Mouse (Mus musculus) frontal cortex, postnatal 36 days (tissue): ENCODE results near the gene Espn.
A peak's percentile ranks its signal among the peaks of the same experiment; 100 is the strongest.

Experiments
- DNase-seq, 2 experiments: peaks; one replicate each; pipeline ENCODE4 v3.0.0; 2022; ENCODE audit warnings: low spot score in 2 of 2

Gene Espn

DNA sequence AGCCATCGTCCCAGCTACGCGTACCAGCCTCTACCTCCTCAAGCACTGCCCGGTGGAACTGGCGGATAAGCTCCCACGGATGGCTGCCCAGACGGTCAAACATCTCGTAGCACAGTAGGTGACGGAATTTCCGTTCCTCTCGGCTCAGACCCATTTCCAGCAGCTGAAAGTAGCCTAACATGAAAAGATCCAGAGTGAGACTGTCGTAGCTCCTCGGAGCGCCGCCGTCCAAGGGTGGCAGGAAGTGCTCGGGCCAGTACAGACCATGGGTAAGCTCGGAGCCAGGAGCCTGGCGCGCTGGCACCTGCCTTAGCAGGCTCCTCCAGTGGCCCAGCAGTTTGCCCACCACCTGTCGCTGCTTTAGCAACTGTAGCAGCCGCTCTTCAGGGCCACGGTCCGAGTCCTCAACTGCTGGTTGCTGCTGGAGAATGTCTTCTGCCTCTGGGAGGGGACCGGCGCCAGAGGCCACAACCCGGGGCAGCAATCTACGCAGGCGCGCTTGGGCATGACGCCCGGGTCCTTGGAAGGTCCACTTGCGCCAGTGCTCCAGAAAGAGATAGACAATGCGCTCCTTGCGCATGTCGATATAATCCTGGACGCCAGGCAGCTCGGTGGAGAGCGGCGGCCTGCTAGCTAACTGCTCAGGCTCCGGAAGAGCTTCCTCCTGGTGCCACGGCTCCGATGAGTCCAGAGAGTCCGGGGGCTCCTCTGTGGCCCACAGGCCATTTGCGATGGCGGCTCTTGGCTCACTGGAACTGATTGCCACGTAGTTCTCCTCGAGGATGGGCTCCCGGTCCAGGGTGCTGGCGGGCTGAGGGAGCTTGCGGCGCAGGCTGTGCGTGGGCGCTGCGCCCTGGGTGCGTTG lies 26.8 kb downstream of the Espn start:
- no peak for DNase-seq

GRCm38 (mm10) chr4:152124361-152124961 lies 27.7 kb downstream of the Espn start:
- DNase-seq = no peak

- DNase-seq = no peak
Measured at GRCm38 (mm10) chr4:152121183-152121505, 31.0 kb downstream of the Espn start.

DNA sequence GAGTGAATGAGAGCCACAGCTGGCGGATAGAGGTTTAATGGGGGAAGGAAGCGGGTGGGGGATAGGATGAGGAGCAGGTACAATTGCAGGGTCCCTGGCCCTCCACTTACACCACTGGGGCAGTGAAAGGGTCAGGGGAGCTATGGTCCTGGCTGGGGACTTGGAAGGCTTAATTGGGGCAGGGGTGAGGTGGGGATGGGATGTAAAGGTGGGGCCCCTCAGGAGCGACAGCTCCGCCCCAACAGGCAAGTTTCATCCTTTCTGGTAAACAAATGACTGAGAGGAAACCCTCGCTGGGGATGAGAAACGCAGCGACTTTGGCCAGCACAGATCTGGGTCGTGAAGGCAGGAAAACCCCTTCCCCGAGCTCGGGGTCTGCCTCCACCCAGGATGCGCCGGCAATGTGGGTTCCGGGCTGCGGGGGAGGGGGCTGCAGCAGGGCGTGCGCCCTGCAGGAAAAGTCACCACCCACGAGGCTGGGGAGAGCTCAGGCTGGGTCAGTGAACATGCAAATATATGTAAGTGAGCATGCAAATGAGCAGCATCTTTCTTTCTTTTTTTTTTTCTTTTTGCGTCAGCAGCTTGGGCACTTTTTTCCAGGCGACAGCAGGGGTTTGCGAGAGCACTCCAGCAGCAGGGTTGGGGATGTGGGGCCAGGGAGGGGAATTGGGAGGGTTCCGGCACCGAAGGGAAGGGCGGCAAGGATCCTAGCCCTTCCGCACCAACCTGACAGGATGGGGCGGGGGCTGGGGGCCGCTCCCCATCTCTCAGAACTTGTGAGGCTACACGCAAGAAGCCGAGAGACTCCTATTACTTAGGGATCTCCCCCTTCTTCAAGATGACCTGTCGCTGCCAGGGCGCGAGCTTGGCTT lies 31.6 kb downstream of the Espn start:
- DNase-seq = peak in 1 of 2 experiments; percentile 41

- DNase-seq = peak in 1 of 2 experiments; percentile 56
Measured at GRCm38 (mm10) chr4:152119396-152120292, 32.5 kb downstream of the Espn start.

DNA sequence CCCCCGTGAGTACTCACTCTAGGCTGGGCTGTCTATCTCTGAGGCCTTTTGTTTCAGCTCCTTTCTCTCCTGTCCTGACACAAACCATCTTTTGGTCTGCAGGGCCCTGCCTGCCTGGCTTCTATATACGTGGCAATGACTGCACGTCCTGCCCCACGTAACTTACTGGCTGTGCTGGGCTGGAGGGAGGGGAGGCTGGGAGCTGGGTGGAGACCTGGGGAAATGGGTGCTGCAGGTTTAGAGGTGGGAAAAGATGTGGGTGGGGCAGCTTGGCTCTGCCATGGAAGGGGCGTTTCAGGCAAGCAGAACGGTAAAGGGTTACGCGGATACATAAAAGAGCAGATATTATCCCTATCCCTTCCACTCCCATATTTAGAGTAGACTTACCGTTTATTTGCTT lies 34.6 kb downstream of the Espn start:
- DNase-seq = no peak

GRCm38 (mm10) chr4:152115921-152116612 lies 36.1 kb downstream of the Espn start, which contains the start of gene Tnfrsf25:
Tnfrsf25 (plus strand) TSS chr4:152115934.
- no peak for DNase-seq

GRCm38 (mm10) chr4:152114080-152114479 lies 38.1 kb downstream of the Espn start:
- DNase-seq = no peak

DNA sequence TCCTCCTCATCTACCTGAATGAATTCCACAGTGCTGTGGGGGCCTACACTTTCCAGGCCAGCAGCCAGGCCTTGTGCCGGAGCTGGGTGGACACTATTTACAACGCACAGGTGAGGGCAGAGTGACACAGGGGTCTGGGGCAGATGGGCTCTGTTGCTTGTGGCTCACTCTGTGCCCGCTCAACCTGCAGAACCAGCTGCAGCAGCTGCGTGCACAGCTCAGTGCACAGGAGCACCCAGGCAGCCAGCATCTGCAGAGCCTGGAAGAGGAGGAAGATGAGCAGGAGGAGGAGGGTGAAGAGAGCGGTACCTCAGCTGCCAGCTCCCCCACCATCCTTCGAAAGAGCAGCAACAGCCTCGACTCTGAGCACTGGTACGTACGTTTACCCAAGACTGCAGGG lies 39.8 kb downstream of the Espn start:
- DNase-seq = no peak

DNA sequence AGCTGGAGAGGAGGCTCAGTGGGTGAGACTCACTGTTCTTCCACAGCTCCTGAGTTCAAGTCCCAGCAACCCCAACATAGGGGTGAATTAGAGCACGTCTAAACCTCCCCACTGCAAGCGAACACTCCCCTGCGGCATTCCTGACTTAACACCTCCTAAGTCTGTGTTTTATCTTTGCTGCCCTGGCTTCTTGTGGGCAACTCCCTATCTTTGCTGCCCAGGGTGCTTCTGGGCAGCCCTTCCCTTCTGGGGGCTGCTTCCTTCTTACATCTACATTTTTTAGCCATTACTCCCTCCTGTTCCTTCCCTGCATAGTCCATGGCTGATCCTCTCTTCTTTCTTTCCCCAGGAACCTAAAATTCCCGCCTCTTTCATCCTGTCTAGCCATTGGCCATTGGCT lies 41.5 kb downstream of the Espn start:
- no peak for DNase-seq

DNA sequence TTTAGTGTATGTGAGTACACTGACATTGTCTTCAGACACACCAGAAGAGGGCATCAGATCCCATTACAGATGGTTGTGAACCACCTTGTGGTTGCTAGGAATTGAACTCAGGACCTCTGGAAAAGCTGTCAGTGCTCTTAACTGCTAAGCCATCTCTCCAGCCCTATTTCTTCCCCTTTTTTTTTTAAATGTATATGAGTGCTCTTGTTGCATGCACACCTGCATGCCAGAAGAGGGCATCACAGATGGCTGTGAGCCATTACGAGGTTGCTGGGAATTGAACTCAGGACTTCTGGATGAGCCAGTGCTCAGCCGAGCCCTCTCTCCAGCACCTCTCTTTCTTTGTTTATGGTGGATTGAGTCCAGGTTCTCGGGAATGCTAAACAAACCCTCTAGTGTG lies 42.7 kb downstream of the Espn start:
- DNase-seq = no peak

DNA sequence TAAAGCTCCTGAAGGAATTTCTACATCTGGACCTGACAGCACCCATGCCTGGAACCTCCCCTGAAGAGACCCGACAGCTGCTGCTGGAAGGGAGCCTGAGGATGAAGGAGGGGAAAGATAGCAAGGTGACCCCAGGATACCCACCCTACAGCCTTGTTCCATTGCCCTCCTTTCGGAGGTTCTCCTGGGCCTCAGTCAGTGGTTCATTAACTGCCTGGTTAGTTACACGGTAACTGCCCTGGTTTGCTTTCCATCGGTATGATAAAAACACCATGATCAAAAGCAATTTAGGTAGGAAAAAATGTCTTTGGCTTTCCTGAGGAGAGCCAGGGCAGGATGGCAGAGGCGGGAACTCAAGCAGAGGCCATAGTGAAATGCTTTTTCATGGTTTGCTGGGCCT lies 43.5 kb downstream of the Espn start:
- DNase-seq = no peak

DNA sequence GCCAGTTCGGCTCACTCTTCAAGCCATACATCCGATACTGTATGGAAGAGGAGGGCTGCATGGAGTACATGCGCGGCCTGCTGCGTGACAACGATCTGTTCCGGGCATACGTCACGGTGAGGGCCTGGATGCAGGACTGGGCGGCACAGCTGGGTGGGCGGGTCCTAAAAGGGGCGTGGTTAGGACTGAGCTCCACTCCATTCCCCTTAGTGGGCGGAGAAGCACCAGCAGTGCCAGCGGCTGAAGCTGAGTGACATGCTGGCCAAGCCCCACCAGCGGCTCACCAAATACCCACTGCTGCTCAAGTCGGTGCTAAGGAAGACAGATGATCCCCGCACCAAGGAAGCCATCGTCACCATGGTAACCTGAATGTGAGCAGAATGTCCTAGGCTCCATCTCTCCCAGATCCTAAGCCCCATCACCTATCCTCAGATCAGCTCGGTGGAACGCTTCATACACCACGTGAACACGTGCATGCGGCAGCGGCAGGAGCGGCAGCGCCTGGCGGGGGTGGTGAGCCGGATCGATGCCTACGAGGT lies 44.1 kb downstream of the Espn start:
- peak; percentile 58 to 67 for DNase-seq

DNA sequence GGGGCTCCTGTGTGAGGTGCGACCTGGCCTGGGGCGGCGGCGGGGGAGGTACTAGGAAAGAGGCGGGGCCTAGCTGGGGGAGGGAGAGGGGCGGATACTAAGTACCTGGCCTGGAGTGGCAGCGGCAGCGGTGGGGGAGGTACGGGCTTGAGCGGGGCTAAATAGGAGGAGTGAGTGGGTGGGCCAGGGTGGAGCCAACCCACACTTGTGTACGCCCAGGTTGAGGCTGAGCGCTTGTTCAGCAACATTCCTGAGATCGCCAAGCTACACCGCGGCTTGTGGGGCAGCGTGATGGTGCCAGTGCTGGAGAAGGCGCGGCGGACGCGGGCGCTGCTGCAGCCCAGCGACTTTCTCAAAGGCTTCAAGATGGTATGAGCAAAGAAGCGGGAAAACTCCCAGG lies 44.7 kb downstream of the Espn start:
- DNase-seq = no peak

DNA sequence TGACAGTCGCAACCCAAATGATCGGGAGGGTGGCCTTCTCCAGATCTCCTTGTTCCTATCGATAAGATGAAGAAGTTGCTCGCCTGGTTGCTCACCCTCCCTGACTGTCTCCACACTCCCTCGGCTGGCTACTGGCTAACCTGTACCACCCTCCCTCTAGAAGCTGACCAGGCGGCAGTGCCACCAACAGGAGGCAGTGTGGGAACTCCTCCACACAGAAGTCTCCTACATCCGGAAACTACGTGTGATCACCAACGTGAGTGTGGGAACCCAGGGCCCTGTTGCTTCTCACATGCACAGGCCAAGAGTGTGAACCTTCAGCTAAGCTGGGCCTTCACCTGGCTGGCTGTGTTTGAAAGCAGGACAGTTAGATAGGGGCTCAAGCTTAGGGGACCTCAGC lies 45.4 kb downstream of the Espn start:
- DNase-seq = no peak

- peak; percentile 79 to 82 for DNase-seq
Measured at GRCm38 (mm10) chr4:152103025-152103424, 49.1 kb downstream of the Espn start.

- no peak for DNase-seq
Measured at GRCm38 (mm10) chr4:152101921-152102320, 50.2 kb downstream of the Espn start.

DNA sequence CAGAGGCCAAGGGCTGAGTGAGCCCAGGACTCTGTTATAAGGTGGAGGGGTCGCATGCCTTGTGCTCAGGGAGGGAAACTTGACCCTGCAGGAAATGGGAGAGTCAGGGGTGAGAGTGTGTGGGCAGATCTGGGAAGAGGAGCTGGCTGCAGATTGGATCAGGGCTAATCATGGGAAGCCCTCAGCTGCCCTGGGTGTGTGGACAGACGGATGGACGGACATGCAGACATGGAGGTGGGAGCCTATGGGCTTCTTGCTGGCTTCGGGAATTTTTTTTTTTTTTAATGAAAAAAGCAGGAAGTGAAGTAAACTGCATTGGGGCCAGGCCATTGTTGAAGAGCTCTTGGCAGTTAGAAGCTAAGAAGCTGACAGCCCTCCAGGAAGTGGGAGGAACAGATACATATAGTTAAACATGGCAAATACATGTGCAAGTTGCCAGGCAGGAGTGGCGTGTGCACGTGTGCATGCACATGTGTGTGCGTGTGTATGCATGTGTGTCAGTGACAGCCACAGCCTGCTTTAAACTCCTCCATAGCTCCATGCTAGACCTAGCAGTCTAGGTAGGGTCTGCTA lies 51.0 kb downstream of the Espn start:
- DNase-seq = peak in 1 of 2 experiments; percentile 51

GRCm38 (mm10) chr4:152100541-152100940 lies 51.6 kb downstream of the Espn start:
- peak; percentile 69 to 84 for DNase-seq
